In genomic region chr13:24867789-24868188, GRCm38 (mm10) we compare ENCODE assay signal across 22 mouse cellular contexts. TPM values are rescaled to one million over a fixed set of nuclear protein-coding genes. Genes with fewer than 3 reads are reported as not detected.
DNase-seq lines count a peak whose midpoint lies in the region; ATAC-seq and TF ChIP-seq lines count a peak whose summit lies in the region.
"Had no signal": no experiment of that assay in that cellular context is flagged by ENCODE, and none has a peak within 500 bp of the region (broad histone marks: within the 10 kb centered on the region; RNA-seq: fewer than 3 reads in every experiment).

No protein-coding gene starts in this region.

- WGBS in kidney, embryonic 15.5 days: 81% methylated on average over 10 of the region's 10 CpGs
- WGBS in liver, postnatal 0 days (ENCODE audit: insufficient replicate concordance): 67% methylated on average over 10 of the region's 10 CpGs
- 80% methylated on average over 10 of the region's 10 CpGs for WGBS in liver, embryonic 12.5 days (ENCODE audit: insufficient replicate concordance)

- no peak for TF ChIP-seq EP300 in liver, postnatal 0 days (IDR thresholded peaks at IDR 0.05; ENCODE audit: low read depth)

- H3K4me1 ChIP-seq in kidney, embryonic 15.5 days: peaks cover 13% of the 10 kb centered on the region
- H3K4me1 ChIP-seq in liver, postnatal 0 days (ENCODE audit: insufficient read depth): peaks cover 9% of the 10 kb centered on the region
- peaks cover 13% of the 10 kb centered on the region; the same call in 1 of the 2 replicates for H3K4me1 ChIP-seq in liver, embryonic 12.5 days
- H3K4me1 ChIP-seq: embryonic facial prominence, embryonic 12.5 days; embryonic facial prominence, embryonic 15.5 days; forebrain, embryonic 12.5 days; forebrain, embryonic 15.5 days; hindbrain, embryonic 12.5 days; hindbrain, embryonic 15.5 days had no signal

- H3K9ac ChIP-seq in kidney, embryonic 15.5 days: no peak overlapping the region
- no peak overlapping the region for H3K9ac ChIP-seq in liver, postnatal 0 days (replicated peaks)
- H3K9ac ChIP-seq in liver, embryonic 12.5 days: no peak overlapping the region
- H3K9ac ChIP-seq: embryonic facial prominence, embryonic 12.5 days; embryonic facial prominence, embryonic 15.5 days; forebrain, embryonic 12.5 days; forebrain, embryonic 15.5 days; hindbrain, embryonic 12.5 days; hindbrain, embryonic 15.5 days had no signal

- H3K27me3 ChIP-seq in kidney, embryonic 15.5 days: no peaks in the 10 kb centered on the region
- H3K27me3 ChIP-seq in liver, postnatal 0 days (ENCODE audit: insufficient read depth, low read length): no peaks in the 10 kb centered on the region
- H3K27me3 ChIP-seq in liver, embryonic 12.5 days (replicated peaks): no peaks in the 10 kb centered on the region
- H3K27me3 ChIP-seq: embryonic facial prominence, embryonic 12.5 days; embryonic facial prominence, embryonic 15.5 days; forebrain, embryonic 12.5 days; forebrain, embryonic 15.5 days; hindbrain, embryonic 12.5 days; hindbrain, embryonic 15.5 days had no signal

- H3K9me3 ChIP-seq in kidney, embryonic 15.5 days (replicated peaks): no peaks in the 10 kb centered on the region
- H3K9me3 ChIP-seq in liver, postnatal 0 days (ENCODE audit: low read length): no peaks in the 10 kb centered on the region
- no peaks in the 10 kb centered on the region for H3K9me3 ChIP-seq in liver, embryonic 12.5 days (replicated peaks)
- H3K9me3 ChIP-seq: embryonic facial prominence, embryonic 12.5 days; embryonic facial prominence, embryonic 15.5 days; forebrain, embryonic 12.5 days; forebrain, embryonic 15.5 days; heart, embryonic 10.5 days; hindbrain, embryonic 12.5 days; hindbrain, embryonic 15.5 days had no signal

- H3K27ac ChIP-seq in kidney, embryonic 15.5 days: 0 out of 2 replicates have a peak overlapping the region, but pooled peaks have one; percentile 54
- H3K27ac ChIP-seq in liver, postnatal 0 days (ENCODE audit: low read depth): peak overlapping the region; percentile 34; the same call in 1 of the 2 replicates
- no peak overlapping the region for H3K27ac ChIP-seq in liver, embryonic 12.5 days
- H3K27ac ChIP-seq: embryonic facial prominence, embryonic 12.5 days; embryonic facial prominence, embryonic 15.5 days; forebrain, embryonic 12.5 days; forebrain, embryonic 15.5 days; heart, adult 2 months; heart, embryonic 10.5 days; hindbrain, embryonic 12.5 days; hindbrain, embryonic 15.5 days had no signal

- no peaks in the 10 kb centered on the region for H3K36me3 ChIP-seq in kidney, embryonic 15.5 days
- H3K36me3 ChIP-seq in liver, postnatal 0 days (replicated peaks; ENCODE audit: insufficient read depth, low read length): no peaks in the 10 kb centered on the region
- H3K36me3 ChIP-seq in liver, embryonic 12.5 days: no peaks in the 10 kb centered on the region
- H3K36me3 ChIP-seq: embryonic facial prominence, embryonic 12.5 days; embryonic facial prominence, embryonic 15.5 days; forebrain, embryonic 12.5 days; forebrain, embryonic 15.5 days; heart, embryonic 10.5 days; hindbrain, embryonic 12.5 days; hindbrain, embryonic 15.5 days had no signal

- TF ChIP-seq CTCF in liver, postnatal 0 days (IDR thresholded peaks at IDR 0.05; ENCODE audit: low read depth): no peak

- no peak overlapping the region for H3K4me3 ChIP-seq in kidney, embryonic 15.5 days (replicated peaks)
- H3K4me3 ChIP-seq in liver, postnatal 0 days (ENCODE audit: low read depth, low read length): no peak overlapping the region
- H3K4me3 ChIP-seq in liver, embryonic 12.5 days: no peak overlapping the region
- H3K4me3 ChIP-seq: embryonic facial prominence, embryonic 12.5 days; embryonic facial prominence, embryonic 15.5 days; forebrain, embryonic 12.5 days; forebrain, embryonic 15.5 days; heart, adult 2 months; heart, embryonic 10.5 days; hindbrain, embryonic 12.5 days; hindbrain, embryonic 15.5 days had no signal

- H3K4me2 ChIP-seq in kidney, embryonic 15.5 days: no peak overlapping the region
- no peak overlapping the region for H3K4me2 ChIP-seq in liver, postnatal 0 days (ENCODE audit: low read depth, low read length)
- no peak overlapping the region for H3K4me2 ChIP-seq in liver, embryonic 12.5 days
- H3K4me2 ChIP-seq: embryonic facial prominence, embryonic 12.5 days; embryonic facial prominence, embryonic 15.5 days; forebrain, embryonic 12.5 days; forebrain, embryonic 15.5 days; hindbrain, embryonic 12.5 days; hindbrain, embryonic 15.5 days had no signal

- 0 out of 2 replicates have a peak, but pooled peaks have one; percentile 19 for ATAC-seq in kidney, embryonic 15.5 days (replicated peaks; ENCODE audit: low FRiP score)
- ATAC-seq in liver, postnatal 0 days: peak; percentile 73
- no peak for ATAC-seq in liver, embryonic 12.5 days
- ATAC-seq: forebrain, embryonic 15.5 days had no signal

- DNase-seq in kidney, adult 8-10 months: no peak
- no peak for DNase-seq in liver, postnatal 0 days
- DNase-seq in ZHBTc4 (ENCODE audit: low read depth, low spot score): peak; percentile 19
- no peak for DNase-seq in lung, postnatal 36 days
- DNase-seq: adrenal gland, adult 2 months; adrenal gland, postnatal 14 days; cerebellum, adult 11 months; cerebellum, adult 2 months; cerebellum, adult 9-11 months; cerebellum, postnatal 25 days; gastrocnemius, postnatal 25 days; heart, adult 2 months had no signal

RNA-seq across cellular contexts. Expression of gene D130043K22Rik, which starts 22.9 kb away (rescaled TPM):
- 0.57 and 0.61 TPM in 2 replicates for polyA plus RNA-seq in kidney, embryonic 15.5 days (2015; fragmentation: Nextera tagmentation; extraction: Ambion mirVana)
- polyA plus RNA-seq in liver, postnatal 0 days (2015; fragmentation: Nextera tagmentation; extraction: Ambion mirVana): 0.31 and 0.48 TPM in 2 replicates
- polyA plus RNA-seq in liver, embryonic 12.5 days (2016; fragmentation: Nextera tagmentation; extraction: Ambion mirVana): 0.11 and 0.18 TPM in 2 replicates
- polyA plus RNA-seq: heart, postnatal 0 days had no signal

RNA-seq across cellular contexts. Expression of gene Tdp2, which starts 36.3 kb away (rescaled TPM):
- 63.9 and 65.5 TPM in 2 replicates for polyA plus RNA-seq in kidney, embryonic 15.5 days (2015; fragmentation: Nextera tagmentation; extraction: Ambion mirVana)
- polyA plus RNA-seq in liver, postnatal 0 days (2015; fragmentation: Nextera tagmentation; extraction: Ambion mirVana): 18.3 and 18.4 TPM in 2 replicates
- polyA plus RNA-seq in liver, embryonic 12.5 days (2016; fragmentation: Nextera tagmentation; extraction: Ambion mirVana): 39.9 and 40.5 TPM in 2 replicates

RNA-seq across cellular contexts. Expression of gene Acot13, which starts 36.4 kb away (rescaled TPM):
- 103 and 105 TPM in 2 replicates for polyA plus RNA-seq in kidney, embryonic 15.5 days (2015; fragmentation: Nextera tagmentation; extraction: Ambion mirVana)
- polyA plus RNA-seq in liver, postnatal 0 days (2015; fragmentation: Nextera tagmentation; extraction: Ambion mirVana): 101 and 102 TPM in 2 replicates
- polyA plus RNA-seq in liver, embryonic 12.5 days (2016; fragmentation: Nextera tagmentation; extraction: Ambion mirVana): 61.2 and 66.4 TPM in 2 replicates
